Mouse (Mus musculus): Measurements from ENCODE around the gene Nfix.

DNA sequence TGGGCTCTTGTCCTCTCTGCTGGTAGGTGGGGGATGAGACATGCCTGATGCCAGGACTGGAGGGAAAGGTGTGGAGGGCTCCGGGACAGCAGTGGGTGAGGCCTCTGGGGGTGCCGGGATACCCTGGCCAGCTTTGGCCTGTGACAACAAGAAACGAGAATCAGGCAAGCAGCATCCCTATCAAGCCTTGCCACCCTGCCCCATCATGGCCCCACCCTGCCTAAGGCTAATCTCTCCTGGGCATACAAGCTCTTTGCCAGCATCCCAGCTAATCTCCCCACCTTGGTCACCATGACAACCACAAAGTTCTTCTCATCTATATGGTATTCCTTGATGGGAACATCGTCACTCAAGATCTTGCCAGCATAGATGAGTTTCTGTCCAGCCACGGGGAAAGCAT is 38.4 kb upstream of the Nfix start:
- TF ChIP-seq ZC3H11A (IDR thresholded peaks at IDR 0.05; ENCODE audit: borderline replicate concordance, low read depth, low read length): no peak
- TF ChIP-seq ZNF384 (IDR thresholded peaks at IDR 0.05; ENCODE audit: low read depth, low read length): no peak
- TF ChIP-seq MAFK (IDR thresholded peaks at IDR 0.05; ENCODE audit: insufficient read depth, low read depth, low read length): no peak
- TF ChIP-seq CHD2 (IDR thresholded peaks at IDR 0.05; ENCODE audit: low read depth, low read length): no peak

Data from ES-E14 (cell line).